Mouse (Mus musculus) intestine, embryonic 16.5 days (tissue): ENCODE results near the gene Praf2. TPM values are rescaled to one million over a fixed set of nuclear protein-coding genes. Genes with fewer than 3 reads are reported as not detected.

ENCODE experiments used
- ATAC-seq: fragments of 200-750 bp; cut with Nextera tagmentation; 2 replicates; pipeline ENCODE4 v1.8.0; 2017; ENCODE audit warnings: moderate TSS enrichment, moderate library complexity
- H3K27ac ChIP-seq: fragments of 300-500 bp; sonication (generic); 2 replicates; pipeline ENCODE4 v1.5.1; 2014; ENCODE audit warnings: mild to moderate bottlenecking, low read length
- H3K27me3 ChIP-seq: fragments of 300-500 bp; sonication (generic); replicated peaks from 2 replicates; pipeline ENCODE4 v1.6.1; 2014; ENCODE audit warnings: low read length, control low read depth, mixed read lengths; ENCODE audit not compliant: control insufficient read depth, insufficient read depth
- H3K36me3 ChIP-seq: fragments of 300-500 bp; sonication (generic); 2 replicates; pipeline ENCODE4 v1.6.1; 2014; ENCODE audit warnings: low read length, control low read depth; ENCODE audit not compliant: control insufficient read depth, insufficient read depth
- H3K4me1 ChIP-seq: fragments of 300-500 bp; sonication (generic); 2 replicates; pipeline ENCODE4 v1.6.1; 2014; ENCODE audit warnings: low read length, control low read depth, mixed read lengths; ENCODE audit not compliant: control insufficient read depth, insufficient read depth
- H3K4me2 ChIP-seq: fragments of 300-500 bp; sonication (generic); 2 replicates; pipeline ENCODE4 v1.6.1; 2014; ENCODE audit warnings: low read depth, low read length, control low read depth
- H3K4me3 ChIP-seq: fragments of 300-500 bp; sonication (generic); 2 replicates; pipeline ENCODE4 v1.5.1; 2014; ENCODE audit warnings: mild to moderate bottlenecking, low read length
- H3K9ac ChIP-seq: fragments of 300-500 bp; sonication (generic); 2 replicates; pipeline ENCODE4 v1.6.1; 2014; ENCODE audit warnings: low read depth, low read length
- H3K9me3 ChIP-seq: fragments of 300-500 bp; sonication (generic); 2 replicates; pipeline ENCODE4 v1.6.1; 2016; ENCODE audit warnings: low read length, control low read depth; ENCODE audit not compliant: control insufficient read depth
- WGBS: fragments of 180-500 bp; shearing (Covaris S2); extraction: QIAGEN DNeasy Blood & Tissue Kit; methylation state at CpG from one replicate; pipeline ENCODE4 v1.1.7; 2014; 5-methylcytosine and 5-hydroxymethylcytosine counted together
- polyA plus RNA-seq: library from polyadenylated mRNA; unstranded; fragments of >200 nt; fragmentation: Nextera tagmentation; extraction: Ambion mirVana; gene quantifications from 2 replicates; pipeline ENCODE4 v1.2.1, GENCODE M21; 2015

Praf2 gene
- polyA plus RNA-seq, 1 experiment from 2014 or later, result 59.7 TPM

GRCm38 (mm10) chrX:7769302-7770017 lies 41.2 kb downstream of the Praf2 start:
- no peak for ATAC-seq
- Histone ChIP-seq H3K9me3 (no peaks in the 10 kb centered on the region), H3K9ac (no peak overlapping the region), H3K27me3 (no peaks in the 10 kb centered on the region), H3K4me3 (no peak overlapping the region), H3K4me2 (no peak overlapping the region), H3K36me3 (peaks cover 5% of the 10 kb centered on the region), H3K27ac (no peak overlapping the region), H3K4me1 (peaks cover 12% of the 10 kb centered on the region)
- 87% methylated on average over 7 of the region's 7 CpGs for WGBS

- H3K9ac ChIP-seq, result no peak overlapping the region
- no peaks in the 10 kb centered on the region; the same call in 1 of the 2 replicates for H3K36me3 ChIP-seq
- H3K4me1 ChIP-seq, result no peaks in the 10 kb centered on the region
- no peak overlapping the region for H3K4me3 ChIP-seq
- H3K4me2 ChIP-seq, result no peak overlapping the region
- ATAC-seq, result no peak
- H3K9me3 ChIP-seq, result no peaks in the 10 kb centered on the region
- 51% methylated on average over 2 of the region's 2 CpGs for WGBS
- H3K27ac ChIP-seq, result no peak overlapping the region
- H3K27me3 ChIP-seq, result no peaks in the 10 kb centered on the region
Observed at GRCm38 (mm10) chrX:7772766-7773165, 44.5 kb downstream of the Praf2 start.

GRCm38 (mm10) chrX:7775501-7776205 lies 47.4 kb downstream of the Praf2 start:
- no peak overlapping the region for H3K4me2 ChIP-seq
- H3K36me3 ChIP-seq, result no peaks in the 10 kb centered on the region
- H3K27ac ChIP-seq, result no peak overlapping the region
- WGBS, result 82% methylated on average over 9 of the region's 9 CpGs
- no peaks in the 10 kb centered on the region for H3K4me1 ChIP-seq
- H3K9ac ChIP-seq, result no peak overlapping the region
- no peak overlapping the region for H3K4me3 ChIP-seq
- H3K27me3 ChIP-seq, result no peaks in the 10 kb centered on the region
- no peaks in the 10 kb centered on the region for H3K9me3 ChIP-seq
- no peak for ATAC-seq

GRCm38 (mm10) chrX:7776329-7777082 lies 48.3 kb downstream of the Praf2 start:
- H3K4me1 ChIP-seq, result no peaks in the 10 kb centered on the region
- WGBS, result 48% methylated on average over 8 of the region's 8 CpGs

GRCm38 (mm10) chrX:7778450-7779244 lies 50.4 kb downstream of the Praf2 start:
- Histone ChIP-seq H3K27ac (no peak overlapping the region), H3K4me3 (no peak overlapping the region), H3K36me3 (no peaks in the 10 kb centered on the region), H3K9me3 (no peaks in the 10 kb centered on the region), H3K4me1 (no peaks in the 10 kb centered on the region), H3K27me3 (no peaks in the 10 kb centered on the region), H3K4me2 (no peak overlapping the region), H3K9ac (no peak overlapping the region)
- 52% methylated on average over 7 of the region's 7 CpGs for WGBS
- ATAC-seq, result peak; percentile 67; the same call in 1 of the 2 replicates

More at GRCm38 (mm10) chrX:7776329-7777082, 48.3 kb downstream of the Praf2 start:
- Histone ChIP-seq H3K27ac (no peak overlapping the region), H3K9ac (no peak overlapping the region), H3K36me3 (no peaks in the 10 kb centered on the region), H3K4me2 (no peak overlapping the region), H3K4me3 (no peak overlapping the region), H3K27me3 (no peaks in the 10 kb centered on the region), H3K9me3 (no peaks in the 10 kb centered on the region)
- ATAC-seq, result peak; percentile 46; the same call in 1 of the 2 replicates

- no peak for ATAC-seq
- Histone ChIP-seq H3K4me2 (no peak overlapping the region), H3K27ac (no peak overlapping the region), H3K36me3 (no peaks in the 10 kb centered on the region), H3K4me3 (no peak overlapping the region), H3K27me3 (no peaks in the 10 kb centered on the region), H3K9me3 (no peaks in the 10 kb centered on the region), H3K9ac (no peak overlapping the region), H3K4me1 (no peaks in the 10 kb centered on the region)
- WGBS, result 18% methylated on average over 3 of the region's 3 CpGs
Observed at GRCm38 (mm10) chrX:7779294-7779693, 51.1 kb downstream of the Praf2 start.

Other genes starting within 250 kb of the Praf2 start
- 0.23 TPM in 1 of 2 replicates, not detected in the other for gene Foxp3, start 154.8 kb upstream of the Praf2 start, polyA plus RNA-seq
- gene Ppp1r3f, start 154.2 kb upstream of the Praf2 start, polyA plus RNA-seq, result 0.76 and 1.3 TPM in 2 replicates
- 36.1 and 38.4 TPM in 2 replicates for gene Ccdc22, start 122.9 kb upstream of the Praf2 start, polyA plus RNA-seq
- 0.02 TPM in 1 of 2 replicates, not detected in the other for gene Cacna1f, start 121.4 kb upstream of the Praf2 start, polyA plus RNA-seq
- gene Syp, start 90.0 kb upstream of the Praf2 start, polyA plus RNA-seq, result 6.0 and 6.2 TPM in 2 replicates
- gene Prickle3, start 71.2 kb upstream of the Praf2 start, polyA plus RNA-seq, result 7.6 TPM in 2 replicates
- 187 and 205 TPM in 2 replicates for gene Plp2, start 57.0 kb upstream of the Praf2 start, polyA plus RNA-seq
- gene Magix, start 47.2 kb upstream of the Praf2 start, polyA plus RNA-seq, result 0.71 and 0.93 TPM in 2 replicates
- gene Gpkow, start 31.3 kb upstream of the Praf2 start, polyA plus RNA-seq, result 28.0 and 29.5 TPM in 2 replicates
- gene Wdr45, start 14.1 kb upstream of the Praf2 start, polyA plus RNA-seq, result 25.8 and 26.6 TPM in 2 replicates
- 0.37 TPM in 1 of 2 replicates, not detected in the other for gene Gm45208, start 6.2 kb upstream of the Praf2 start, polyA plus RNA-seq
- gene Ccdc120, start 22.5 kb downstream of the Praf2 start, polyA plus RNA-seq, result 9.2 and 12.0 TPM in 2 replicates
- 19.2 and 21.2 TPM in 2 replicates for gene Tfe3, start 34.1 kb downstream of the Praf2 start, polyA plus RNA-seq
- 36.6 and 37.5 TPM in 2 replicates for gene Gripap1, start 61.3 kb downstream of the Praf2 start, polyA plus RNA-seq
- 1.2 and 1.3 TPM in 2 replicates for gene Kcnd1, start 93.8 kb downstream of the Praf2 start, polyA plus RNA-seq
- 25.9 and 27.7 TPM in 2 replicates for gene Otud5, start 112.9 kb downstream of the Praf2 start, polyA plus RNA-seq
- 13.6 and 15.3 TPM in 2 replicates for gene Pim2, start 149.8 kb downstream of the Praf2 start, polyA plus RNA-seq
- gene Slc35a2, start 155.6 kb downstream of the Praf2 start, polyA plus RNA-seq, result 46.5 and 50.8 TPM in 2 replicates
- 95.3 and 101 TPM in 2 replicates for gene Pqbp1, start 170.8 kb downstream of the Praf2 start, polyA plus RNA-seq
- gene Timm17b, start 170.9 kb downstream of the Praf2 start, polyA plus RNA-seq, result 132 and 141 TPM in 2 replicates
- gene Gm10491, start 179.4 kb downstream of the Praf2 start, polyA plus RNA-seq, result not detected in 2 replicates
- gene Gm10490, start 181.1 kb downstream of the Praf2 start, polyA plus RNA-seq, result not detected in 2 replicates
- 10.6 and 10.7 TPM in 2 replicates for gene Pcsk1n, start 191.4 kb downstream of the Praf2 start, polyA plus RNA-seq
- not detected in 2 replicates for gene Eras, start 200.2 kb downstream of the Praf2 start, polyA plus RNA-seq
- gene Hdac6, start 219.4 kb downstream of the Praf2 start, polyA plus RNA-seq, result 16.8 and 17.3 TPM in 2 replicates
- 0.93 and 2.5 TPM in 2 replicates for gene Gata1, start 249.6 kb downstream of the Praf2 start, polyA plus RNA-seq